Mouse (Mus musculus) macrophage (primary cell): ENCODE results near the gene Alk. TPM values are rescaled to one million over a fixed set of nuclear protein-coding genes. Genes with fewer than 3 reads are reported as not detected.

ENCODE experiments used
- H3K27ac ChIP-seq: fragments of 350-480 bp; formaldehyde crosslinking; 2 replicates; pipeline ENCODE4 v1.9.0; 2021
- H3K36me3 ChIP-seq: fragments of 350-480 bp; formaldehyde crosslinking; 2 replicates; pipeline ENCODE4 v1.9.0; 2021; ENCODE audit errors: inconsistent target
- H3K4me3 ChIP-seq: fragments of 350-480 bp; formaldehyde crosslinking; 2 replicates; pipeline ENCODE4 v1.9.0; 2021; ENCODE audit errors: inconsistent target
- H3K79me2 ChIP-seq: fragments of 350-480 bp; formaldehyde crosslinking; 2 replicates; pipeline ENCODE4 v1.9.0; 2021; ENCODE audit errors: inconsistent target
- WGBS: methylation state at CpG from one replicate; pipeline ENCODE4 v1.1.7; 2026; ENCODE audit warnings: inconsistent platforms; ENCODE audit not compliant: missing documents; 5-methylcytosine and 5-hydroxymethylcytosine counted together
- polyA plus RNA-seq: library from polyadenylated mRNA; stranded (reverse); fragments of 250-400 nt; gene quantifications from 3 replicates; pipeline ENCODE4 v1.2.4, GENCODE M21; 2018; ENCODE audit warnings: inconsistent platforms

The Alk gene
- polyA plus RNA-seq, 1 experiment from 2014 or later: not detected

- H3K4me3 ChIP-seq: no peak overlapping the region
- no peaks in the 10 kb centered on the region for H3K79me2 ChIP-seq
- no peak overlapping the region for H3K27ac ChIP-seq
- 85% methylated on average over 5 of the region's 5 CpGs for WGBS
- no peaks in the 10 kb centered on the region for H3K36me3 ChIP-seq
Observed at GRCm38 (mm10) chr17:71999527-72000482, 604.6 kb downstream of the Alk start.

- Histone ChIP-seq H3K36me3 (no peaks in the 10 kb centered on the region), H3K27ac (no peak overlapping the region), H3K79me2 (no peaks in the 10 kb centered on the region), H3K4me3 (no peak overlapping the region)
- 93% methylated on average over 3 of the region's 3 CpGs for WGBS
Observed at GRCm38 (mm10) chr17:71997680-71998079, 606.7 kb downstream of the Alk start.

- H3K27ac ChIP-seq: no peak overlapping the region
- H3K4me3 ChIP-seq: no peak overlapping the region
- WGBS: 90% methylated on average over 3 of the region's 3 CpGs
- no peaks in the 10 kb centered on the region for H3K36me3 ChIP-seq
- no peaks in the 10 kb centered on the region for H3K79me2 ChIP-seq
Observed at GRCm38 (mm10) chr17:71995539-71995938, 608.9 kb downstream of the Alk start.

- H3K36me3 ChIP-seq: no peaks in the 10 kb centered on the region
- H3K79me2 ChIP-seq: no peaks in the 10 kb centered on the region
- no peak overlapping the region for H3K27ac ChIP-seq
- H3K4me3 ChIP-seq: no peak overlapping the region
- WGBS: 78% methylated on average over 1 of the region's 1 CpGs
Observed at GRCm38 (mm10) chr17:71994144-71994543, 610.3 kb downstream of the Alk start.

- Histone ChIP-seq H3K4me3 (no peak overlapping the region), H3K27ac (no peak overlapping the region), H3K79me2 (no peaks in the 10 kb centered on the region), H3K36me3 (no peaks in the 10 kb centered on the region)
- 96% methylated on average over 2 of the region's 2 CpGs for WGBS
Observed at GRCm38 (mm10) chr17:71993011-71993410, 611.4 kb downstream of the Alk start.

GRCm38 (mm10) chr17:71991260-71991659, 613.2 kb downstream of the Alk start:
- WGBS: 88% methylated on average over 3 of the region's 3 CpGs
- no peak overlapping the region for H3K4me3 ChIP-seq
- no peaks in the 10 kb centered on the region for H3K79me2 ChIP-seq
- H3K36me3 ChIP-seq: no peaks in the 10 kb centered on the region
- H3K27ac ChIP-seq: no peak overlapping the region

- 64% methylated on average over 4 of the region's 4 CpGs for WGBS
- no peak overlapping the region for H3K4me3 ChIP-seq
- no peaks in the 10 kb centered on the region for H3K79me2 ChIP-seq
- no peak overlapping the region for H3K27ac ChIP-seq
- H3K36me3 ChIP-seq: no peaks in the 10 kb centered on the region
Observed at GRCm38 (mm10) chr17:71990176-71990720, 614.2 kb downstream of the Alk start.

- Histone ChIP-seq H3K27ac (no peak overlapping the region), H3K36me3 (no peaks in the 10 kb centered on the region), H3K4me3 (no peak overlapping the region), H3K79me2 (no peaks in the 10 kb centered on the region)
- WGBS: 92% methylated on average over 8 of the region's 9 CpGs
Observed at GRCm38 (mm10) chr17:71988736-71989569, 615.5 kb downstream of the Alk start.

GRCm38 (mm10) chr17:71986998-71987397, 617.4 kb downstream of the Alk start:
- WGBS: 44% methylated on average over 8 of the region's 8 CpGs
- H3K4me3 ChIP-seq: no peak overlapping the region

GRCm38 (mm10) chr17:71986456-71986855, 618.0 kb downstream of the Alk start:
- no peaks in the 10 kb centered on the region for H3K79me2 ChIP-seq
- H3K36me3 ChIP-seq: no peaks in the 10 kb centered on the region
- WGBS: 15% methylated on average over 9 of the region's 9 CpGs
- H3K4me3 ChIP-seq: no peak overlapping the region
- H3K27ac ChIP-seq: no peak overlapping the region

More at GRCm38 (mm10) chr17:71986998-71987397, 617.4 kb downstream of the Alk start:
- Histone ChIP-seq H3K36me3 (no peaks in the 10 kb centered on the region), H3K79me2 (no peaks in the 10 kb centered on the region), H3K27ac (no peak overlapping the region)

GRCm38 (mm10) chr17:71981177-71981576, 623.2 kb downstream of the Alk start:
- Histone ChIP-seq H3K27ac (no peak overlapping the region), H3K4me3 (no peak overlapping the region), H3K79me2 (no peaks in the 10 kb centered on the region), H3K36me3 (no peaks in the 10 kb centered on the region)
- WGBS: 85% methylated on average over 4 of the region's 4 CpGs

- Histone ChIP-seq H3K27ac (no peak overlapping the region), H3K36me3 (no peaks in the 10 kb centered on the region), H3K4me3 (no peak overlapping the region), H3K79me2 (no peaks in the 10 kb centered on the region)
- 84% methylated on average over 3 of the region's 3 CpGs for WGBS
Observed at GRCm38 (mm10) chr17:71980518-71981145, 623.8 kb downstream of the Alk start.

- H3K79me2 ChIP-seq: no peaks in the 10 kb centered on the region
- WGBS: 91% methylated on average over 8 of the region's 8 CpGs
Observed at GRCm38 (mm10) chr17:71979137-71979536, 625.3 kb downstream of the Alk start.

GRCm38 (mm10) chr17:71976661-71977060, 627.8 kb downstream of the Alk start:
- no peak overlapping the region for H3K4me3 ChIP-seq
- WGBS: 87% methylated on average over 4 of the region's 4 CpGs
- no peaks in the 10 kb centered on the region for H3K36me3 ChIP-seq
- no peaks in the 10 kb centered on the region for H3K79me2 ChIP-seq
- H3K27ac ChIP-seq: no peak overlapping the region

More at GRCm38 (mm10) chr17:71979137-71979536, 625.3 kb downstream of the Alk start:
- no peak overlapping the region for H3K27ac ChIP-seq
- no peak overlapping the region for H3K4me3 ChIP-seq
- no peaks in the 10 kb centered on the region for H3K36me3 ChIP-seq
